Mouse (Mus musculus) heart, embryonic 13.5 days (tissue): Measurements from ENCODE around the gene Alg5. TPM values are rescaled to one million over a fixed set of nuclear protein-coding genes. Genes with fewer than 3 reads are reported as not detected.

Experiments
- ATAC-seq: fragments of 200-750 bp; cut with Nextera tagmentation; 2 replicates; pipeline ENCODE4 v1.8.0; 2017; ENCODE audit warnings: moderate TSS enrichment; ENCODE audit not compliant: insufficient number of reproducible peaks, low FRiP score, low TSS enrichment; ENCODE audit errors: extremely low read depth
- H3K27ac ChIP-seq: fragments of 300-500 bp; sonication (generic); replicated peaks from 2 replicates; pipeline ENCODE4 v1.5.1; 2015; ENCODE audit warnings: moderate library complexity, mild to moderate bottlenecking, inconsistent platforms
- H3K27me3 ChIP-seq: fragments of 300-500 bp; sonication (generic); replicated peaks from 2 replicates; pipeline ENCODE4 v1.6.1; 2015; ENCODE audit warnings: mild to moderate bottlenecking, inconsistent platforms
- H3K36me3 ChIP-seq: fragments of 300-500 bp; sonication (generic); 2 replicates; pipeline ENCODE4 v1.6.1; 2015; ENCODE audit warnings: mild to moderate bottlenecking, inconsistent platforms
- H3K4me1 ChIP-seq: fragments of 300-500 bp; sonication (generic); 2 replicates; pipeline ENCODE4 v1.6.1; 2015; ENCODE audit warnings: inconsistent platforms
- H3K4me2 ChIP-seq: fragments of 300-500 bp; sonication (generic); 2 replicates; pipeline ENCODE4 v1.6.1; 2015; ENCODE audit warnings: inconsistent platforms, mild to moderate bottlenecking, moderate library complexity
- H3K4me3 ChIP-seq: fragments of 300-500 bp; sonication (generic); 2 replicates; pipeline ENCODE4 v1.5.1; 2015; ENCODE audit warnings: moderate library complexity, mild to moderate bottlenecking, inconsistent platforms
- H3K9ac ChIP-seq: fragments of 300-500 bp; sonication (generic); 2 replicates; pipeline ENCODE4 v1.6.1; 2015; ENCODE audit warnings: inconsistent platforms, mild to moderate bottlenecking, moderate library complexity
- H3K9me3 ChIP-seq: fragments of 300-500 bp; sonication (generic); 2 replicates; pipeline ENCODE4 v1.6.1; 2016; ENCODE audit warnings: inconsistent platforms
- WGBS: fragments of 180-500 bp; shearing (Covaris S2); methylation state at CpG from one replicate; pipeline ENCODE4 v1.1.7; 2015; ENCODE audit warnings: mixed read lengths; 5-methylcytosine and 5-hydroxymethylcytosine counted together
- polyA plus RNA-seq: library from polyadenylated mRNA; unstranded; fragments of >200 nt; fragmentation: Nextera tagmentation; extraction: Ambion mirVana; gene quantifications from 2 replicates; pipeline ENCODE4 v1.2.1, GENCODE M21; 2015

Alg5 gene
- polyA plus RNA-seq, 1 experiment from 2014 or later = 33.7 TPM

DNA sequence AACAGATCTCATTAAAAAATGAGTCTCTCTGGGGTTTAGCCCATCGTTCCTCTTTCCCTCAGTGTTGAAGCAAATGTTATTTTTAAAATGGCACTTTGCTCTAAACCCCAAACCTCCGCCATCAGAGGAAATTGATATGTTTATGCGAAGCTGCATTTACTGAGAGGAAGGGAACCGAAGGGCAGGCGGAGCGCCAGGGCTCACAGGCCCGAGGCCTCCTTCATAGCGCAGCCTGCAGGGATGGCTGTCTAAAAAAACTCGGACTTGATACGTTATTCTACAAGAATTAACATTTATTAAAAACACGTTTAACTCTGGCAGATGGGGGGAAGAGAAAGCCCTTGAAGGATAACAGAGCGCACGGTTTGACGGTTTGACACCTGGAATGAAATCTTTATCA lies 30.7 kb downstream of the Alg5 start:
- H3K9ac ChIP-seq = no peak overlapping the region
- H3K4me1 ChIP-seq = 0 out of 2 replicates have a peak, but pooled peaks cover 7% of the 10 kb centered on the region
- H3K9me3 ChIP-seq = no peaks in the 10 kb centered on the region
- H3K36me3 ChIP-seq = no peaks in the 10 kb centered on the region
- H3K27me3 ChIP-seq = no peaks in the 10 kb centered on the region
- 67% methylated on average over 14 of the region's 14 CpGs for WGBS
- no peak overlapping the region for H3K4me2 ChIP-seq
- ATAC-seq = no peak
- H3K4me3 ChIP-seq = no peak overlapping the region
- H3K27ac ChIP-seq = no peak overlapping the region

DNA sequence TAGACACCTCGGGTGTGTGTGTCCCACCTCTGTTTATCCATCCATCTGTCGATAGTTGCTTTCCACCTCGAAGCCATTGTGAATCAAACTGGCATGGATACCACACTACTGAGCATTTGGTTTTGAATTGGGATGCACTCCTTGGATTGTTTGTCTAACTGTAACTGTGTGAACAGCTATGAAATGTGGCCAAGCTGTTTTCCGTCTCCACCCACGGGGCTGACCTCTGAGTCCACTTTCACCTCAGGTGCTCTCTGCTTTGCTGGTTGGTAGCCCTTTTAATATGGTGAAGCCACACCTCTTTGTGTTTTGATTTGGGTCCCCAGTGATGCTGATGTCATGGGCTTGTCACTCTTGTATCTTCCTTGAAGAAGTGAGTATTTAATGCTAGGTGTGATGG lies 31.5 kb downstream of the Alg5 start:
- no peak overlapping the region for H3K9ac ChIP-seq
- ATAC-seq = no peak
- H3K36me3 ChIP-seq = no peaks in the 10 kb centered on the region
- no peak overlapping the region for H3K4me3 ChIP-seq
- 0 out of 2 replicates have a peak, but pooled peaks cover 5% of the 10 kb centered on the region for H3K4me1 ChIP-seq
- H3K27me3 ChIP-seq = no peaks in the 10 kb centered on the region
- H3K27ac ChIP-seq = no peak overlapping the region
- no peak overlapping the region for H3K4me2 ChIP-seq
- H3K9me3 ChIP-seq = no peaks in the 10 kb centered on the region
- 73% methylated on average over 5 of the region's 5 CpGs for WGBS

DNA sequence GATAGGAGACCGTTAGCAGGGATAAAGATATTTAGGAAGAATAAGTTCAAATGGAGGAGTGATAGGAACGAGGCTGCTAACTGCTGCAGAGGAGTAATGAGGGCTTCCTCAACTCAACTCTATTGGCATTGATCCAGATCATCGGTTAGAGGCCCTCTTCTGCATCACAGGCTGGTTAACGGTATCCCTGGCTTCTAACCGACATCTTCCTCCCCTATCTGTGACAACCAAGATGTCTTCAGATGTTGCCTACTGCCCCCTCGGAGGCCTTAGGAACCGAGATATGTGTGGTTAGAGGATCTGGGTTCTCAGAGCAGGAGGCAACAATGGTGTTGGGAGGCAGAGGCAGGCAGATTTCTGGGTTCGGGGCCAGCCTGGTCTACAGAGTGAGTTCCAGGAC lies 33.3 kb downstream of the Alg5 start:
- no peak overlapping the region for H3K27ac ChIP-seq
- ATAC-seq = no peak
- no peak overlapping the region for H3K9ac ChIP-seq
- H3K27me3 ChIP-seq = no peaks in the 10 kb centered on the region
- 0 out of 2 replicates have a peak, but pooled peaks cover 5% of the 10 kb centered on the region for H3K4me1 ChIP-seq
- 72% methylated on average over 8 of the region's 8 CpGs for WGBS
- H3K9me3 ChIP-seq = peaks cover under 1% of the 10 kb centered on the region; the same call in 1 of the 2 replicates
- H3K36me3 ChIP-seq = peaks cover 3% of the 10 kb centered on the region; the same call in 1 of the 2 replicates
- no peak overlapping the region for H3K4me2 ChIP-seq
- H3K4me3 ChIP-seq = no peak overlapping the region

DNA sequence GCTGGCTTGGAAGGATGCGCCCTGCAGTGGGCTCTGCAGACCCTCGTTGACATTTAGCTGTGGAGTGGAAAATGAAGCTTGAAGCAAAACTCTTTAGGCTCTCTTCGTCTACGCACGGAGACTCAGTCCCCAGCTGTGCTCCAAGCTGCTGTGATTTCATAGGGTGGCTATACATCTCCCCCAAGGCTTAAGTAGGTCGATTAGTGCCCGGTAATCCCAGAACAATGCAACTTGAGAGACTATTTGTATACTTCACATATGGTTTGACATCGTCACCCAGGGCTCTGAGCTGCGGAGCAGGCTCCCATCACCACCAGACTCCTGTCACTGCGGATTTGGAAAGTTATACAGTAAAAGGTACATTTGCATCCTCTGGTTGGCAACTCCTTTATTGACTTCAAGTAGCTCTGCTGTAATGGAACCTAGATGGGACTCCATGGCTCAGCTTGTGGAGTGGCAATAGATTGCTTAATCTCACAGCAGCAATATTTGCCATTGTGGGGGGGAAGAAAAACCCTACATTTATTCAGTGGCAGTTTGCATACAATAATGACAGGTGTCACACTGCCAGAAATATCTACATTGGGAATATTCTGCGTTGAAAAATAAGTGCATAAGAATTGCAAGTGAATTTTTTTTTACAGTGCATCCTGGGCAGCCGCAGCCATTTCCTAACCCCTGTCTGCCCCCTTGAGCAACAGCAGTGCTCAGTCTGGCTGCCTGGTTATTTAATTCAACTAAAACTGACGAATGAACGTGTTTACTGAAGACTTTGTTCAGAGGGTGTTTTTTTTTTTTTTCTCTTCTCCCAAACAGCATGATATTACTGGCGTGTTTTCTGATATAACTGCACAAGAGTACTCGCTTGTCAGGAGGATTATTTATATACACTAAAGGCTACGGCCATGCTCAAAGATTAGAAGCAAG lies 34.3 kb downstream of the Alg5 start:
- Histone ChIP-seq H3K4me1 (no peaks in the 10 kb centered on the region), H3K9me3 (peaks cover 3% of the 10 kb centered on the region; the same call in 1 of the 2 replicates), H3K9ac (no peak overlapping the region), H3K36me3 (peaks cover 4% of the 10 kb centered on the region; the same call in 1 of the 2 replicates), H3K4me3 (no peak overlapping the region), H3K4me2 (no peak overlapping the region), H3K27ac (no peak overlapping the region), H3K27me3 (no peaks in the 10 kb centered on the region)
- ATAC-seq = no peak
- 74% methylated on average over 17 of the region's 17 CpGs for WGBS

DNA sequence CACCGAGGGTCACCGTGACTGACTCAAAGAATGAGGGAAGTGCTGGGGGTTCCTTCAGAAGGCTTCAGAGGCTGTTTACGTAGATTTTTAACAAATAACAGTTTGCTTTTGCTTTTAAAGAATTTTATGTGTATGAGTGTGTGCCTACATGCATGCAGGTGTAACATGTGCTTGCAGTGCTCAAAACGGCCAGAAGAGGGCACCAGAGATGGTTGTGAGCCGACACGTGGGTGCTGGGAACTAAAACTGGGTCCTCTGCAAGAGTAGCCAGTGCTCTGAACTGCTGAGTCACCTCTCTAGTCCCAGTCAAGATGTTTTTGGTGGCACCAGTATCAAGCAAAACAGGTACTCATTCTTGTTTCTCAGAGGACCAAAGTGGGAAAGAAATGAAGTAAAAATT lies 38.3 kb downstream of the Alg5 start:
- H3K4me3 ChIP-seq = no peak overlapping the region
- H3K4me2 ChIP-seq = no peak overlapping the region
- H3K27me3 ChIP-seq = no peaks in the 10 kb centered on the region
- no peak overlapping the region for H3K27ac ChIP-seq
- H3K4me1 ChIP-seq = peaks cover 9% of the 10 kb centered on the region
- no peak overlapping the region for H3K9ac ChIP-seq
- H3K36me3 ChIP-seq = peaks cover 4% of the 10 kb centered on the region; the same call in 1 of the 2 replicates
- peaks cover 3% of the 10 kb centered on the region; the same call in 1 of the 2 replicates for H3K9me3 ChIP-seq
- no peak for ATAC-seq
- 80% methylated on average over 6 of the region's 6 CpGs for WGBS

DNA sequence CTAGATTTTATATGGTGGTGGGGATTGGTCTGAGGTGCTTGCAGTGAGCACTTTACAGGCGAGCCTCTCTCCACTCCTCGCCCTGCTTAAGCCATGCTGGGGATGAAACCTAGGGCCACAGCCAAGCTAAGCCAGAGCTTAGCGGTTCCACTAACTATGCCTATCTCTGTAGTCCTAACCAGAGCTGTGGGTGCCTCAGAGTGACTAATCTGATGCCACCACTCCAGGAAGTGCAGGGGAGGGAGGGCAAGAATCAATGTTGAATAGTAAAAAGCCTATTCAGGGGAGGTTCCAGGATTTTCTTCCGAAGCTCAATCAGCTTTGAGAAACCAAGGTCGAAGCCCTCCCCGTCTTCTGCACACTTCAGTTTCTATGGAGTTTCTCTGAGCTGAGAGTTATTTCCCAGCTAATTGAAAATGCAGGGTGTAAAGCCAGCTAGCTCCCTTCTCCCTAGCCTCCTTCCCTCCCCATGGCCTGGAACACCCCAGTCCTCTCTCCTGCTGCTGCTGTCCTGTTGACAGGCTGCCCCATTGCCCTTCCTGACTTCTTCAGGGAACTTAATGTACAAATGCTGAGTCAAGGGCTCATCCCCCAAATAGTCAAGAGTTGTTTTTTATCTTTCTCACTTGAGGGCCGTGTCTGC lies 40.8 kb downstream of the Alg5 start:
- H3K4me2 ChIP-seq = no peak overlapping the region
- no peak for ATAC-seq

DNA sequence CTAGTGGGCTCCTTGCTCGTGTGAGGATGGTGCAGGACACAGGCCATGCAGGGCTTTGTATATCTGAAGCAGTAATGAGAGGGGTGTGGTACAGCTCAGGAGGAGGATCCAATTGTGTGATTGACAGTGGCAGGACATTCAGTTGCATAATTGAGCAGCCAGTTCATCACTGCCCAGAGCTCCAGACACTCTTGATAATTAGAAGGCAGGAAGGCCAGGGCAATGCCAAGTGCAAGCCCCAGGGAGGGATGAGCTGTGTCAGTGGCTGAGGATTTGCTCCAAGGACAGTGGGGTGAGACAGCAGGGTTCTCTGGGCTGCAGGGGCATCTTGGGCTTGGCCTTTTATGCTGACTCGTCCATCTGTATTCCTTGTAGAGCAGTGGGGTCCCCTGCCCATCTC lies 55.3 kb downstream of the Alg5 start:
- no peak for ATAC-seq
- no peaks in the 10 kb centered on the region for H3K27me3 ChIP-seq
- H3K4me3 ChIP-seq = no peak overlapping the region
- no peak overlapping the region for H3K27ac ChIP-seq
- peaks cover 64% of the 10 kb centered on the region for H3K36me3 ChIP-seq
- H3K9ac ChIP-seq = no peak overlapping the region
- peaks cover 13% of the 10 kb centered on the region for H3K4me1 ChIP-seq
- no peak overlapping the region for H3K4me2 ChIP-seq
- peaks cover 6% of the 10 kb centered on the region; the same call in 1 of the 2 replicates for H3K9me3 ChIP-seq
- 53% methylated on average over 2 of the region's 2 CpGs for WGBS

More for the DNA sequence above, 40.8 kb downstream of the Alg5 start:
- Histone ChIP-seq H3K36me3 (peaks cover 9% of the 10 kb centered on the region), H3K9ac (no peak overlapping the region), H3K27me3 (no peaks in the 10 kb centered on the region), H3K4me1 (peaks cover 9% of the 10 kb centered on the region), H3K27ac (no peak overlapping the region), H3K4me3 (no peak overlapping the region), H3K9me3 (peaks cover 4% of the 10 kb centered on the region)
- 55% methylated on average over 7 of the region's 7 CpGs for WGBS

DNA sequence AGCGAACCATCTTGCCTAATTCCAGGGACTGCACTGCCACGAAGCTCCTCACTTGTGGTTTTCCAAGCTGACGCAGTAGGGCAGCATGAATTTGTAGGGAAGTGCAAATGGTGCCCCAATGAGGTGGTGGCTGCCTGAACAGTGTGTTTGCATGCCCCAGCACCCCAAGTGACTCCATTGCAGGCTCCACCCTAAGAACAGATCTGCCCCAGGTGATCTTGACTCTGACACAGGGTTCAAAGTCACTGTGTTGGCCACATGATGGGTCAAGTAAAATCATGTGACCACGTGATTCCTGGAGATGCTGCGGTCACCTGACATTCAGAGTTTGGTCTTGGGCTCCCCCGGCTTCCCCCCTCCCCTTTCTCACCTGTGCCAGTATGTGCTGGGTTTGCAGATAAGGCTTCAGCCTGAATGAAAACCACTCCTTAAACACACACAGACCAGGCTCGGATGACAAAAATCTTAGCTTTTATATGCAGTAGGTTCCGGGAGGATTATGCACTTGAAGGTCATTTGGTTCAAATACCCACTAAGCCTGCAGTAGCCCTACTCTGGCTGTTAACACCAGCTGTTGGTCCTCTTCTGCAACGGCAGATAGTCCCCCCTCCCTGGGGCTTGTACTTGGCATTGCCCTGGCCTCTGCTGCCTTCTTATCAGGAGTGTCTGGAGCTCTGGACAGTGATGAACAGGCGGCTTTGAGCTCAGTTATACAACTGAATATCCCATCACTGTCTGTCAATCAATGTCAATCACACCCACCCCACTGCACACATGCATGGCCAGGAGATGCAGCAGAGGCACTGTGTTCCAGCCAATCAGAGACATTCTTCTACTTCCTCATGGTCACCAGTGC lies 56.7 kb downstream of the Alg5 start:
- peaks cover 6% of the 10 kb centered on the region; the same call in 1 of the 2 replicates for H3K9me3 ChIP-seq
- H3K27me3 ChIP-seq = no peaks in the 10 kb centered on the region
- H3K4me2 ChIP-seq = no peak overlapping the region
- 54% methylated on average over 10 of the region's 10 CpGs for WGBS
- no peak overlapping the region for H3K27ac ChIP-seq
- H3K36me3 ChIP-seq = peaks cover 50% of the 10 kb centered on the region
- H3K4me1 ChIP-seq = peaks cover 13% of the 10 kb centered on the region
- 0 out of 2 replicates have a peak, but pooled peaks have one; percentile 22 for ATAC-seq
- H3K9ac ChIP-seq = no peak overlapping the region
- H3K4me3 ChIP-seq = no peak overlapping the region

DNA sequence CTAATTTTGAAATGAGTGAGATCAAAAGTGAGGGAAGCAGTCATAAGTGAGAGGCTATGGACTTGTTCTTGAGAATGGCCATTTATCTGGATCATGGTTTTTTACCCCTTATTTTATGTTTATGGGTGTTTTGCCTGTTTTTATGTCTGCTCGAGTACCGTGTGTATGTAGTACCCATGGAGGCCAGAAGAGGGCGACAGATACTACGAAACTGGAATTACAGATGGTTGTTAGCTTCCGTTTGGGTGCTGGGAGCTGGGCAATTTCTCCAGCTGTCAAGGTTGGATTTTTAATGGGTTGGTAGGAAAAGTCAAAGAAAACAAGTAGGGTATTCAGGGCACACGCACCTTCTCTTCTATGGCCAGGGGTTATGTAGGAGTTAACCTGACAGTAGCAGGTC lies 58.4 kb downstream of the Alg5 start:
- Histone ChIP-seq H3K4me3 (no peak overlapping the region), H3K4me2 (no peak overlapping the region), H3K36me3 (peaks cover 38% of the 10 kb centered on the region), H3K27me3 (no peaks in the 10 kb centered on the region), H3K9ac (no peak overlapping the region), H3K27ac (no peak overlapping the region), H3K4me1 (peaks cover 13% of the 10 kb centered on the region), H3K9me3 (peaks cover 6% of the 10 kb centered on the region; the same call in 1 of the 2 replicates)
- WGBS = 81% methylated on average over 6 of the region's 6 CpGs
- ATAC-seq = no peak

DNA sequence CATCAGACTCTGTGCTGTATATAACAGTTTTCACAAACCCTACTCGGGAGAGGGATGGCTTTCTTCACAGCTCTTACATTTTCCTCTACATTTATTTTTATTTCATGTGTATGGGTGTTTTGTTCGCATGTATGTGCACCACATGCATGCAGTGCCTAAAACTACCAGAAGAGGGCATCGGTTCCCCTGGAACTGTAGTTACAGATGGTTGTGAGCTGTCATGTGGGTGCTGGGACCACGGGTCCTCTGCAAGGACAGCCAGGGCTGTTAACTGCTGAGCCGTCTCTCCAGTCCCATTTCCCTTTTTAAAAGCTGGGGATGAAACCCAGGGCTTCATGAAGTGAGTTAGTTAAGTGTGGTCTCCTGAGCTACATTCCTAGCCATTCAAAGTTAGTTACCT lies 60.0 kb downstream of the Alg5 start:
- Histone ChIP-seq H3K4me2 (no peak overlapping the region), H3K27ac (no peak overlapping the region), H3K9me3 (peaks cover 6% of the 10 kb centered on the region; the same call in 1 of the 2 replicates), H3K4me3 (no peak overlapping the region), H3K9ac (no peak overlapping the region), H3K4me1 (peaks cover 13% of the 10 kb centered on the region), H3K36me3 (peaks cover 27% of the 10 kb centered on the region), H3K27me3 (no peaks in the 10 kb centered on the region)
- ATAC-seq = no peak
- WGBS = 88% methylated on average over 5 of the region's 5 CpGs

DNA sequence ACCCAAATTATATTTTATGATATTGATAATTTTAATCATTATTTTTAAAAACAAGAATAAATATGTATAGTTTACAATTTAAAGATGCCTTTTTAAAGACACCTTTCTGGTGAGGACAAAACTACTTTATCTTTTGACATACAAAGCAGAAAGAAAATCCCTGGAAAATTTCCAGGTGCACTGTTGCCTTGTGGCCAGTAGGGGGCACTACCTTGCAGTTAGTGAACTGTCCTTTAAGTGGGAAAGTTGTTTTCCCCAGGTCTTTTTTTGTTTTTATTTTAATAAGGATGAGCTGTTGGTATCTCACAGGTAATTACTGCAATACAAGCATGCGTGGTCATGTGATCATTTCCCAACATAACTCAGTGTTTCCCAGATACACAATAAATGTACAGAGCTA lies 60.5 kb downstream of the Alg5 start:
- Histone ChIP-seq H3K4me3 (no peak overlapping the region), H3K9ac (no peak overlapping the region), H3K27me3 (no peaks in the 10 kb centered on the region), H3K4me1 (peaks cover 13% of the 10 kb centered on the region), H3K4me2 (no peak overlapping the region), H3K27ac (no peak overlapping the region), H3K9me3 (peaks cover 6% of the 10 kb centered on the region; the same call in 1 of the 2 replicates), H3K36me3 (peaks cover 23% of the 10 kb centered on the region)
- ATAC-seq = no peak
- WGBS = 93% methylated on average over 1 of the region's 1 CpGs
